ENCODE assay signal across 9 mouse cellular contexts in genomic region chrX:142554161-142554560, GRCm38 (mm10).
DNase-seq lines count a peak whose midpoint lies in the region; ATAC-seq lines count a peak whose summit lies in the region.
"Had no signal": no experiment of that assay in that cellular context is flagged by ENCODE, and none has a peak within 500 bp of the region (broad histone marks: within the 10 kb centered on the region; RNA-seq: fewer than 3 reads in every experiment).

No protein-coding gene starts in this region.

- H3K36me3 ChIP-seq in heart, embryonic 10.5 days = no peaks in the 10 kb centered on the region
- no peaks in the 10 kb centered on the region for H3K36me3 ChIP-seq in midbrain, embryonic 10.5 days
- H3K36me3 ChIP-seq: stomach, embryonic 15.5 days had no signal

- 16% methylated on average over 5 of the region's 5 CpGs for WGBS in heart, embryonic 10.5 days
- WGBS in midbrain, embryonic 10.5 days = 29% methylated on average over 5 of the region's 5 CpGs

- peak; percentile 6 to 65 for DNase-seq in heart, adult 18-20 months
- no peak for DNase-seq in heart, embryonic 10.5 days (ENCODE audit: low spot score)
- peak; percentile 49 for DNase-seq in testis, postnatal 10 days (ENCODE audit: low spot score)
- DNase-seq in testis, postnatal 14 days (ENCODE audit: low spot score) = no peak
- DNase-seq in kidney, postnatal 14 days = peak; percentile 39
- peak; percentile 28 for DNase-seq in thymus, postnatal 0 days (ENCODE audit: low spot score)
- no peak for DNase-seq in midbrain, embryonic 10.5 days (ENCODE audit: low spot score)

- H3K4me3 ChIP-seq in heart, embryonic 10.5 days = no peak overlapping the region
- no peak overlapping the region for H3K4me3 ChIP-seq in midbrain, embryonic 10.5 days
- H3K4me3 ChIP-seq: stomach, embryonic 15.5 days had no signal

- peaks cover 6% of the 10 kb centered on the region; the same call in 1 of the 2 replicates for H3K27me3 ChIP-seq in heart, embryonic 10.5 days (ENCODE audit: insufficient read depth, poor library complexity, severe bottlenecking)
- H3K27me3 ChIP-seq in midbrain, embryonic 10.5 days (ENCODE audit: low read depth, poor library complexity, severe bottlenecking) = peaks cover 76% of the 10 kb centered on the region
- H3K27me3 ChIP-seq: stomach, embryonic 15.5 days had no signal

- no peaks in the 10 kb centered on the region for H3K9me3 ChIP-seq in heart, embryonic 10.5 days
- H3K9me3 ChIP-seq in midbrain, embryonic 10.5 days (replicated peaks) = no peaks in the 10 kb centered on the region
- H3K9me3 ChIP-seq: stomach, embryonic 15.5 days had no signal

- no peak overlapping the region for H3K27ac ChIP-seq in heart, embryonic 10.5 days
- H3K27ac ChIP-seq in midbrain, embryonic 10.5 days (replicated peaks) = no peak overlapping the region
- H3K27ac ChIP-seq: stomach, embryonic 15.5 days had no signal

- H3K4me1 ChIP-seq in heart, embryonic 10.5 days = no peaks in the 10 kb centered on the region
- no peaks in the 10 kb centered on the region for H3K4me1 ChIP-seq in midbrain, embryonic 10.5 days
- H3K4me1 ChIP-seq: stomach, embryonic 15.5 days had no signal

- peak; percentile 72; the same call in 1 of the 2 replicates for ATAC-seq in common myeloid progenitor, adult 5-6 weeks (replicated peaks; ENCODE audit: low read depth, poor library complexity, severe bottlenecking)

Comparison
In these comparisons a context has a peak if more than half of its experiments do, and no peak if none do; other contexts are left out.
1. DNase-seq: peak in heart, adult 18-20 months (2 of 2), testis, postnatal 10 days (single experiment), kidney, postnatal 14 days (single experiment) and thymus, postnatal 0 days (single experiment); none in heart, embryonic 10.5 days (single experiment), testis, postnatal 14 days (single experiment) and midbrain, embryonic 10.5 days (single experiment).